Mouse (Mus musculus): Measurements from ENCODE around the gene Rag1. TPM values are rescaled to one million over a fixed set of nuclear protein-coding genes. Genes with fewer than 3 reads are reported as not detected.

Gene Rag1
- total RNA-seq, 2 experiments from 2014 or later, result 0.15 to 0.25 TPM

GRCm38 (mm10) chr2:101624526-101624925, 24.8 kb downstream of the Rag1 start, which contains the start of gene Rag2:
Rag2 (plus strand) TSS chr2:101624718.
- Histone ChIP-seq H3K27ac (no peak within 1 kb of the TSS), H3K4me3 (no peak within 1 kb of the TSS)
- DNase-seq (ENCODE audit: low spot score in 2 of 2), result no peak
- TF ChIP-seq CTCF (conservative IDR thresholded peaks at IDR 0.05), result no peak

DNA sequence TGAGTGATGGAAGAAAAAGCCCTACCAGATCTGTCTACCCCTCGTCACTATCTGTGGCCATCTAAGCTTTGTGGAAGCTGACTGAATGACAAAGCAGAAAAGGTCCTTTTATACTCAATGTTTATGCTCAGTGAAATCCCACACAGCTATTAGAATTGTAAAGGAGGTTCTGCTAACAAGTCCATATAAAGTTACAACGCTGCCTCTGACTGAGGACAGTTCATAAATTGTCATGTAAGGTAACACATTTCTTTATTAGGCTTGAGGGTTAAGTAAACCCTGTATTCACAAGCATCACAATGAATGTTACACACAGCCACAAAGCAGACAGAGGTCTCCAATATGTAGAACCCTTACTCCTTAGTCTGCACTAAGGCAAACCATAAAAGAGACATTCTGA, 25.3 kb downstream of the Rag1 start:
- Histone ChIP-seq H3K27ac (no peak overlapping the region), H3K4me3 (no peak overlapping the region)
- no peak for DNase-seq (ENCODE audit: low spot score in 2 of 2)
- no peak for TF ChIP-seq CTCF (conservative IDR thresholded peaks at IDR 0.05)

- Histone ChIP-seq H3K4me3 (no peak overlapping the region), H3K27ac (no peak overlapping the region)
- no peak for DNase-seq (ENCODE audit: low spot score in 2 of 2)
- TF ChIP-seq CTCF (conservative IDR thresholded peaks at IDR 0.05), result no peak
These were observed 26.3 kb downstream of the Rag1 start for GRCm38 (mm10) chr2:101623042-101623441.

DNA sequence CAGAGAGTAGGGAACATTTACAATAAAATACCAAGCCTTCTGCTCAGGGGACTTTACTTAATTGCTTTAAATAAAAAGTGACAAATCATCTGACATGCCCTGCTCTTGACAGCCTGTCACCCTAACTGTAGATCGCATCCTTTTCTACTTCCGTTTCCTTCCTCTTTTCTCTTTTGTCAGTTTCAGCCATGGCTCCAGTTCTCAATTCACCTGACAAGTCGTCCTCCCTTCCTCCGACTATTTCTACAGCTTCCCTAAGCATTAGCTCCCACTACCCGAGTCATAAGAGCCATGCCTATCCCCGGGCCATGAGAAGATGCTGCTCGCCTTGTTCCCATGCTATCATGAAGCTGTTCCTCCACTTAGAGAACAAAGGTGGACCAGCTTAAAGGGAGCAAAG, 27.7 kb downstream of the Rag1 start:
- Histone ChIP-seq H3K27ac (no peak overlapping the region), H3K4me3 (no peak overlapping the region)
- no peak for DNase-seq (ENCODE audit: low spot score in 2 of 2)
- no peak for TF ChIP-seq CTCF (conservative IDR thresholded peaks at IDR 0.05)

GRCm38 (mm10) chr2:101620899-101621298, 28.4 kb downstream of the Rag1 start:
- no peak for DNase-seq (ENCODE audit: low spot score in 2 of 2)
- no peak for TF ChIP-seq CTCF (conservative IDR thresholded peaks at IDR 0.05)

DNA sequence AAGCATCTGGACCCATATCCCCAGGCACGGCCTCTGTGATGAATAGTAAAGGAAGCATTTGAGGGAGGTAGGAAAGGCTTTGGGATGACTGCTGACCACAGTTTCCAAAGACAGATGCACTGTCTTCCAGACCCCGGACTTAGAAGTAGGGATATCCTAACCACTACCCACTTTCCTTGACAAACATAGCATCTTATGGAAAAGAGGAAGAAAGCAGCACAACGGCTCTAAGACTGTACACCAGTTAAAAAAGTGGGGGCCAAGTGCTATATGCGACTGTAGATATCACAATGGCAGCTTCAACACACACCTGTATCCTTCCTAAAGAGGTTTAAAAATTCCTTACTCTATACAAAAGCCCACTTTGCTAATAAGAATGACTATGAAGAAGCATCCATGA, 30.9 kb downstream of the Rag1 start:
- Histone ChIP-seq H3K27ac (no peak overlapping the region), H3K4me3 (no peak overlapping the region)
- DNase-seq (ENCODE audit: low spot score in 2 of 2), result no peak
- no peak for TF ChIP-seq CTCF (conservative IDR thresholded peaks at IDR 0.05)

More at GRCm38 (mm10) chr2:101620899-101621298, 28.4 kb downstream of the Rag1 start:
- no peak overlapping the region for H3K27ac ChIP-seq
- H3K4me3 ChIP-seq, result no peak overlapping the region

GRCm38 (mm10) chr2:101615464-101616305, 33.6 kb downstream of the Rag1 start:
- Histone ChIP-seq H3K27ac (no peak overlapping the region), H3K4me3 (no peak overlapping the region)
- no peak for TF ChIP-seq CTCF (conservative IDR thresholded peaks at IDR 0.05)
- DNase-seq (ENCODE audit: low spot score in 2 of 2), result no peak

- no peak overlapping the region for H3K4me3 ChIP-seq
- no peak for TF ChIP-seq CTCF (conservative IDR thresholded peaks at IDR 0.05)
- no peak for DNase-seq (ENCODE audit: low spot score in 2 of 2)
- H3K27ac ChIP-seq, result peak overlapping the region; percentile 43; the same call in 1 of the 2 replicates
These were observed 38.4 kb downstream of the Rag1 start for GRCm38 (mm10) chr2:101610861-101611260.

DNA sequence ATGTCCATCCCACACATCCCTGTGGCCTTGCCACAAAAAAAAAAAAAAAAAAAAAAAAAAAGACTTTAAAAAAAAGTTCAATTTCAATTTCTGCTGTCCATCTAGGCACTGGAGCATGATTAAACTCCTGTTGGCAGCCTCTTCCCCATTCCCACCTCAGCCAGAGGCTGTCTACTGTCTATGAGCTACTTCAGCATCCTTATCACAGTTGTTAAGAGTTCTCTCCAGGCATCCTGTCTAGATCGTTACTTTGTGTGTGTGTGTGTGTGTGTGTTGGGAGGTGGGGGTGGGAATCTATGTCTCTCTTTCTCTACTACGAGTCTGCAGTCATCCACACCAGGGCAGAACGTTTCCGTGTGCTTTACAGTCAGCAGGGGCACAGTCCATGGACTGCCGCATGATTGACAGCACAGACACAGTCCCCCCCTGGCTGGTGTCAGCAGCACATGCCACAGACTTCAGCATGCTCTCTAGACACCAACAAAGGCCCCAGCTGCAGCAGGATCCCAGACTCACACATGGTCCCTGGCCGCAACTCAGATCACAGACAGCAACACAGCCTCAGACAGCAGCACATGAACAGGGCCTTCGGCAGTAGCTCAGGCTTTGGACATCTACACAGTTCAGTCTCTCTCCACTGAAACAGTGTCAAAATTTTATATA, 40.9 kb downstream of the Rag1 start:
- Histone ChIP-seq H3K27ac (no peak overlapping the region), H3K4me3 (no peak overlapping the region)
- no peak for TF ChIP-seq CTCF (conservative IDR thresholded peaks at IDR 0.05)
- DNase-seq (ENCODE audit: low spot score in 2 of 2), result no peak

GRCm38 (mm10) chr2:101603099-101603498, 46.2 kb downstream of the Rag1 start:
- TF ChIP-seq CTCF (conservative IDR thresholded peaks at IDR 0.05), result no peak

DNA sequence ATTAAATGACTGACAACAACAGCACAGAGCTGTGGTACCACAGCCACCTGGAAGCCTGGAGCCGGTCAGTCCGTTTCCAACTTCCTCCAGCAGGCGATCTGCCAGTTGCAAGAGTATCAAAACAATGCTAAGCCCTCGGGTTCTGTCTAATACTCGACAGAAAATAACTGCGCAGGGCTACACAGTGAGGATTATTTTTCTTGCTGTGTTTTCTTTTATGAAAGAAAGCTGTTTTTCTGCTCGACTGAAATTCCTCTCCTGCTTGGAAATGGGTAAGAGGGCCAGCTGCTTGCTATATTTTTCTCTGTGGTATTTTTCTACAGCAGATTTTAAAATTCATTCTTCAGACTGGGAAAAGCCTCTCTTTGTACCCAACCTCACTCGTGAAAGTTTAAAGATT, 48.6 kb downstream of the Rag1 start:
- H3K4me3 ChIP-seq, result peak overlapping the region; percentile 1; the same call in 1 of the 2 replicates
- TF ChIP-seq CTCF (conservative IDR thresholded peaks at IDR 0.05), result peak; percentile 63
- H3K27ac ChIP-seq, result peak overlapping the region; percentile 81
- DNase-seq (ENCODE audit: low spot score in 2 of 2), result peak; percentile 31 to 44

More at GRCm38 (mm10) chr2:101603099-101603498, 46.2 kb downstream of the Rag1 start:
- no peak overlapping the region for H3K27ac ChIP-seq
- H3K4me3 ChIP-seq, result no peak overlapping the region
- no peak for DNase-seq (ENCODE audit: low spot score in 2 of 2)

DNA sequence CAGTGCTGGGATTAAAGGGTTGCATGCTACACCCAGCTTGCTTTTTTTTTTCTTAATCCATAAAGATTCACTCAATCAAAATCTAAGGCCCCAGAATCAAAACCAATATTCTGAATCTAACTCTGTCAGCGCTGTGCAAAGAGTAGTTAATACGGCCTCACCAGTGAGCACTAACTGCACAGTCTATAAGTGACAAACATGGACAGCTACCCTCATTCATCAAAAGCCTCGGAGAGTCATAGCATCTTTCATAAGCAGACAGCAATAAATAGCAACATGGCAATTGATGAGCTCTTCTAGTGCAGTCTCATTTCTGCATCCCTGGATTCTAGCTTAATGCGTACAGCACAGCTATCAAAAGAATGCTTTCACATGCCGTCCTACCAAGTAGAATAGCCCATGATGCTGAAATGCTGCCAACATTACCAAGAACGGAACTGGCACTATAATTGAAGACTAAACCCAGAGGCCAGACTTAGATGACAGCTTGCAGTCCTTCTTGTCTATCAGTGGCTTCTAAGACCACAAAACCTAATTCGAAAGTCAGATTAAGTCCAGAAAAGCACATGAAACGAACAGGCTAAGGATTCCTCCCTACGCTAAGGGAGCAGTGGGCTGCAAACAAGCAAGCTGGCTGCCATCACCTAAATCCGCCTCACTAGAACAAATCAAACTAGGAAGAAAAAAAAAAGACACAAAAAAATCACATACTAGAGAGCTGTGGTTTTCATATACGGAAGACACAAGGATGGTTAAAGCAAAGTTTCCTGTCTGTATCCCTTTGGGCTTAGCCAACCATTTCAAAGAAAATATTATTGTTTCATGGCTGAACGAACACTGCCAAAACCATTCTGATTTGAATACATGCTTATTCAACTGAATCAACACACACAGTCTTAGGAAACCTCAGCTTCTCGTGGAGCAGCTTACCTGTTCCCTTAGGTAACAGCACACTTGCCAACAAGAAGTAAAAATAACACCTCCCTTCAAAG, 50.8 kb downstream of the Rag1 start:
- Histone ChIP-seq H3K27ac (peak overlapping the region; percentile 59), H3K4me3 (peak overlapping the region; percentile 30)
- no peak for DNase-seq (ENCODE audit: low spot score in 2 of 2)

More for the DNA sequence above, 50.8 kb downstream of the Rag1 start:
- TF ChIP-seq CTCF (conservative IDR thresholded peaks at IDR 0.05), result no peak
